Mouse (Mus musculus) neural tube, embryonic 11.5 days (tissue): Measurements from ENCODE around the gene Braf. TPM values are rescaled to one million over a fixed set of nuclear protein-coding genes. Genes with fewer than 3 reads are reported as not detected.

Source experiments
- ATAC-seq: fragments of 200-750 bp; cut with Nextera tagmentation; 2 replicates; pipeline ENCODE4 v1.8.0; 2017; ENCODE audit warnings: moderate number of reproducible peaks, mild to moderate bottlenecking, moderate TSS enrichment, moderate library complexity; ENCODE audit not compliant: insufficient read depth, low FRiP score, low TSS enrichment
- DNase-seq: peaks from one replicate; pipeline ENCODE4 v3.0.0-alpha.2; 2015; ENCODE audit warnings: low spot score
- H3K27ac ChIP-seq: fragments of 300-500 bp; sonication (generic); 2 replicates; pipeline ENCODE4 v1.5.1; 2014; ENCODE audit warnings: low read depth, mild to moderate bottlenecking, low read length
- H3K27me3 ChIP-seq: fragments of 300-500 bp; sonication (generic); 2 replicates; pipeline ENCODE4 v1.6.1; 2014; ENCODE audit warnings: mild to moderate bottlenecking, low read length, mixed read lengths; ENCODE audit not compliant: control insufficient read depth, insufficient read depth
- H3K36me3 ChIP-seq: fragments of 300-500 bp; sonication (generic); 2 replicates; pipeline ENCODE4 v1.6.1; 2014; ENCODE audit warnings: mild to moderate bottlenecking, low read length, moderate library complexity, mixed read lengths; ENCODE audit not compliant: control insufficient read depth, insufficient read depth
- H3K4me1 ChIP-seq: fragments of 300-500 bp; sonication (generic); 2 replicates; pipeline ENCODE4 v1.6.1; 2014; ENCODE audit warnings: low read length, mixed read lengths; ENCODE audit not compliant: control insufficient read depth, insufficient read depth
- H3K4me2 ChIP-seq: fragments of 300-500 bp; sonication (generic); 2 replicates; pipeline ENCODE4 v1.6.1; 2014; ENCODE audit warnings: low read depth, mild to moderate bottlenecking, moderate library complexity
- H3K4me3 ChIP-seq: fragments of 300-500 bp; sonication (generic); 2 replicates; pipeline ENCODE4 v1.5.1; 2014; ENCODE audit warnings: low read depth, low read length
- H3K9ac ChIP-seq: fragments of 300-500 bp; sonication (generic); 2 replicates; pipeline ENCODE4 v1.6.1; 2014; ENCODE audit warnings: mild to moderate bottlenecking, low read length
- H3K9me3 ChIP-seq: fragments of 300-500 bp; sonication (generic); 2 replicates; pipeline ENCODE4 v1.6.1; 2016; ENCODE audit warnings: low read length; ENCODE audit not compliant: control insufficient read depth
- WGBS: fragments of 180-500 bp; shearing (Covaris S2); extraction: QIAGEN DNeasy Blood & Tissue Kit; methylation state at CpG from one replicate; pipeline ENCODE4 v1.1.7; 2014; 5-methylcytosine and 5-hydroxymethylcytosine counted together
- polyA plus RNA-seq: library from polyadenylated mRNA; unstranded; fragments of >200 nt; fragmentation: Nextera tagmentation; extraction: Ambion mirVana; gene quantifications from 2 replicates; pipeline ENCODE4 v1.2.1, GENCODE M21; 2014

The Braf gene
- polyA plus RNA-seq, 1 experiment from 2014 or later = 22.1 TPM

GRCm38 (mm10) chr6:39681795-39682194 is 43.5 kb downstream of the Braf start:
- WGBS = 67% methylated on average over 5 of the region's 5 CpGs
- H3K4me3 ChIP-seq = no peak overlapping the region
- H3K9me3 ChIP-seq = no peaks in the 10 kb centered on the region
- H3K9ac ChIP-seq = no peak overlapping the region
- peaks cover 1% of the 10 kb centered on the region for H3K36me3 ChIP-seq
- H3K4me2 ChIP-seq = no peak overlapping the region
- H3K27ac ChIP-seq = no peak overlapping the region
- ATAC-seq (no peak), DNase-seq (no peak)
- H3K27me3 ChIP-seq = no peaks in the 10 kb centered on the region
- no peaks in the 10 kb centered on the region for H3K4me1 ChIP-seq

DNA sequence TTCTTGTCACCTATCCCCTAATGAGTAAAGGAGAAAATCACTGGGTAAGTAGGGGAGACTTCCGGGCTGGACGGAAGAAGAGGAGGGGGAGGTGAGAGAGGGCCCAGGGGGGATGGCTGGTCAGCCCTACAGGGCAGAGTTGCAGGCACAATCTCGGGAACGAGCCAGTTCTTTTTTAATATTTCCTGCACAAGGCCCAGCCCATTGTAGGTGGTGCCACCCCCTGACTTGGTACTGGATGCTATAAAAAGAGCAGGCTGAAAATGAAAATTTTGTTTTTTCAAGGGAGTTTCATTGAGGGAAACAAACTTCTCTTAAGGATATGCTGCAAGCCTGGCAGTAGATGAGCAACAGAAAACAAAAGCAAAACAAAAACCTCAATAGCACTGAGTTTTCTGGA is 44.7 kb downstream of the Braf start:
- no peak overlapping the region for H3K4me2 ChIP-seq
- H3K27me3 ChIP-seq = no peaks in the 10 kb centered on the region
- H3K27ac ChIP-seq = no peak overlapping the region
- ATAC-seq (no peak), DNase-seq (no peak)
- H3K9ac ChIP-seq = no peak overlapping the region
- no peak overlapping the region for H3K4me3 ChIP-seq
- H3K4me1 ChIP-seq = no peaks in the 10 kb centered on the region
- H3K36me3 ChIP-seq = peaks cover 4% of the 10 kb centered on the region
- H3K9me3 ChIP-seq = no peaks in the 10 kb centered on the region
- WGBS = 20% methylated on average over 4 of the region's 4 CpGs

GRCm38 (mm10) chr6:39678241-39678640 is 47.0 kb downstream of the Braf start:
- H3K36me3 ChIP-seq = peaks cover 4% of the 10 kb centered on the region
- H3K4me1 ChIP-seq = no peaks in the 10 kb centered on the region
- no peak overlapping the region for H3K27ac ChIP-seq
- H3K4me2 ChIP-seq = no peak overlapping the region
- H3K4me3 ChIP-seq = no peak overlapping the region
- ATAC-seq (no peak), DNase-seq (no peak)
- no peak overlapping the region for H3K9ac ChIP-seq
- WGBS = 96% methylated on average over 1 of the region's 1 CpGs
- no peaks in the 10 kb centered on the region for H3K9me3 ChIP-seq
- no peaks in the 10 kb centered on the region for H3K27me3 ChIP-seq

GRCm38 (mm10) chr6:39675081-39675480 is 50.2 kb downstream of the Braf start:
- DNase-seq = no peak
- Histone ChIP-seq H3K9ac (no peak overlapping the region), H3K27me3 (no peaks in the 10 kb centered on the region), H3K4me1 (no peaks in the 10 kb centered on the region), H3K4me2 (no peak overlapping the region), H3K4me3 (no peak overlapping the region), H3K9me3 (no peaks in the 10 kb centered on the region), H3K27ac (no peak overlapping the region), H3K36me3 (peaks cover 4% of the 10 kb centered on the region)
- 86% methylated on average over 7 of the region's 7 CpGs for WGBS
- no peak for ATAC-seq

- ATAC-seq (no peak), DNase-seq (no peak)
- H3K36me3 ChIP-seq = no peaks in the 10 kb centered on the region
- no peaks in the 10 kb centered on the region for H3K4me1 ChIP-seq
- H3K9me3 ChIP-seq = no peaks in the 10 kb centered on the region
- H3K4me3 ChIP-seq = no peak overlapping the region
- WGBS = 93% methylated on average over 2 of the region's 2 CpGs
- H3K27me3 ChIP-seq = no peaks in the 10 kb centered on the region
- H3K9ac ChIP-seq = no peak overlapping the region
- H3K4me2 ChIP-seq = no peak overlapping the region
- no peak overlapping the region for H3K27ac ChIP-seq
These were observed 114.0 kb downstream of the Braf start for GRCm38 (mm10) chr6:39611296-39611695.

DNA sequence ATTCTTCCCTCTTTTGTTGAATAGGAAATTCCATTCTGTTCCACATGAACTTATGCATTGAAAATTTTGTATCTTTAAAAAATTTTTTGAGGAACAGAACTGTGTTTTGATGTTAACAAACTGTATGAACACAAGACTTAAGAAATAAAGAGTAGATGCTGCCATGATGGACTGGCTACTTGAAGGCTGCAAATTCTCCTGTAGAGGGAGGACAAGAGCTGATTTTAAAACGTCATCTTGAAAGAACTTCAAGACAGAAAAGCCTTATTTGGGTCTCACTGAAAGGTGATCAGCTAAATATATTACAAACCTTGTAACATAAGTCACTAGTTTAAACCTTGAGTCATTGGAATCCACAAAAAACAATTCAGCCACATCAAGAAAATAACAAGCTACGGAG is 115.1 kb downstream of the Braf start:
- WGBS = 75% methylated on average over 2 of the region's 2 CpGs

GRCm38 (mm10) chr6:39607365-39607764 is 117.9 kb downstream of the Braf start:
- Histone ChIP-seq H3K9ac (no peak overlapping the region), H3K4me2 (no peak overlapping the region), H3K36me3 (no peaks in the 10 kb centered on the region), H3K27ac (no peak overlapping the region), H3K4me1 (no peaks in the 10 kb centered on the region), H3K27me3 (no peaks in the 10 kb centered on the region), H3K9me3 (no peaks in the 10 kb centered on the region), H3K4me3 (no peak overlapping the region)
- DNase-seq (no peak), ATAC-seq (no peak)
- 80% methylated on average over 5 of the region's 5 CpGs for WGBS

More for the DNA sequence above, 115.1 kb downstream of the Braf start:
- H3K4me1 ChIP-seq = no peaks in the 10 kb centered on the region
- H3K4me2 ChIP-seq = no peak overlapping the region
- H3K27ac ChIP-seq = no peak overlapping the region
- no peak for DNase-seq
- H3K27me3 ChIP-seq = no peaks in the 10 kb centered on the region
- H3K9ac ChIP-seq = no peak overlapping the region
- H3K36me3 ChIP-seq = no peaks in the 10 kb centered on the region
- ATAC-seq = no peak
- no peaks in the 10 kb centered on the region for H3K9me3 ChIP-seq
- no peak overlapping the region for H3K4me3 ChIP-seq

GRCm38 (mm10) chr6:39606862-39607261 is 118.4 kb downstream of the Braf start:
- DNase-seq = no peak
- Histone ChIP-seq H3K27ac (no peak overlapping the region), H3K4me2 (no peak overlapping the region), H3K27me3 (no peaks in the 10 kb centered on the region), H3K9ac (no peak overlapping the region), H3K9me3 (no peaks in the 10 kb centered on the region), H3K36me3 (no peaks in the 10 kb centered on the region), H3K4me1 (no peaks in the 10 kb centered on the region), H3K4me3 (no peak overlapping the region)
- WGBS = 85% methylated on average over 3 of the region's 3 CpGs
- ATAC-seq = no peak

DNA sequence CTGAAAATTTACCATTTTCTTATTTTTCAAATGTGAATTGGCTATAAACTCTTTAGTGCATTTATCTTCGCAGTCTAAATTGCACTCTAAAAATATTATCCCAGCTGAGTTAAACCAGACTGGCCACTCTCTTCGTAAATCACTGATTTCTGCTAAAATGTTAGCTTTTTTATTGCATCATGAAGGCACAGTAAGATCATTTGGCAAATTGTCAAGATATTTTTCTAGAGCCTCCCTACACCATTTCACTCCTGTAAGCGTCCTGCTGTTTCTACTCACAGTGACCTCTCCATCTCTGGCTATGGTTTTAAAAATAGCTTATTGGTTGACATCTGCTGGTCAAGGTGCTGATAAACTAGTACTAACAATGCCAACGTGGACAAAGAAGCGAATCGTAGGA is 119.2 kb downstream of the Braf start:
- Histone ChIP-seq H3K36me3 (no peaks in the 10 kb centered on the region), H3K4me2 (no peak overlapping the region), H3K27ac (no peak overlapping the region), H3K4me1 (no peaks in the 10 kb centered on the region), H3K4me3 (no peak overlapping the region), H3K9me3 (no peaks in the 10 kb centered on the region), H3K9ac (no peak overlapping the region), H3K27me3 (no peaks in the 10 kb centered on the region)
- WGBS = 92% methylated on average over 6 of the region's 6 CpGs
- ATAC-seq = no peak
- no peak for DNase-seq
